ENCODE assay signal across 9 mouse cellular contexts in the genomic region with DNA sequence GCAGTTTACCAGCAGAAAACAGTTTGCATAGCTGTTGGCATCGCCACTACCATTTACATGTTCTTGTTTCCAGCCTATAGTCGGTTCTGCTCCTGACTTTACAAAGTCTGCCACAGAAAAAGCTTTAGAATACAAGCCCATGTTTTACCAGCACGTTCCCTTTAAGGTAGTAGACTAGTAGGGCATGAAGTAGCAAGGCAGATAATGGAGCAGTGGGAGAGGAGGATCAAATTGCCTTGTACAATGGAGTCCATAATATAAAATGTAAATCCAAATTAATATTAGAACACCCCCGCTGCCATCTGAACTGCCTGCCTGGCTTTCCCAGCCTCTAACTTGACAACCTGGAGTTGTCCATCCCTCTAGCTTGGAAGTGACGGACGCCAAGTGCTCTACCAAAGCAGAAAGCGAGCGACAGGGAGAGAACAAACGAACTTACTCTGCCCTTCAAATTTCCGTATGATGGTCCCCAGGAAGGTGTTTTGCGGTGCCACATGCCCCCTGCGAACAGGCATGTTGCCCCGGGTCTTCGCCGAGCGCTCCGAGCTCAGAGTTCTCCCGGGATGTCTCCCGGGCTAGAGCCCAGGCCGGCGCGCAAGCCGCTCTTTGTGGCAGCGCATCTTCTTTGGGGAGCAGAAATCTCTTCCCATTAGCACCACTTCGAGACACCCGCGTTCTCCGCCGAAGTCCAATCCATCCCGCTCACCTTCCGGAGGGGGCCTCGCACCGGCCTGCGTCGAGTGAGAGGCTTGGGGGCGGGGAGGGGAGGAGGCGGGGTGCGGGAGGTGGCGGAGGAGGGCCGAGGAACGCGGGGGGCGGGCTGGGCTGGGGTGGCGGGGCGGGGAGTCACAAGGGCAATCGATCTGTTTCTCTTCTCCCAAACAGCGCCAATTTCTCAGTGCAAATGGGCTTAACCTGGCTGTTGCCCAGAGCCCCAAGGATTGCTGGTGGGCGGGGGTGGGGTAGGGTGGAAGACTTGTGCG. TPM values are rescaled to one million over a fixed set of nuclear protein-coding genes. Genes with fewer than 3 reads are reported as not detected.
DNase-seq lines count a peak whose midpoint lies in the region; ATAC-seq and TF ChIP-seq lines count a peak whose summit lies in the region.
"Had no signal": no experiment of that assay in that cellular context is flagged by ENCODE, and none has a peak within 500 bp of the region (broad histone marks: within the 10 kb centered on the region; RNA-seq: fewer than 3 reads in every experiment).

A gene (minus strand): TSS at position 725 of the 983 bp plus-strand sequence.

- no peak for DNase-seq in kidney, adult 11 months
- DNase-seq in cerebellum, postnatal 36 days, result peak; percentile 22 to 34
- peak; percentile 48 for DNase-seq in hindbrain, embryonic 10.5 days (ENCODE audit: low spot score)
- peak; percentile 36 for DNase-seq in limb, embryonic 11.5 days (ENCODE audit: low spot score)
- no peak for DNase-seq in adipocyte (ENCODE audit: low spot score)
- no peak for DNase-seq in adrenal gland, adult 2 months

- no peaks in the 10 kb centered on the region for H3K9me3 ChIP-seq in kidney, embryonic 14.5 days (ENCODE audit: control insufficient read depth, low read length)
- H3K9me3 ChIP-seq in hindbrain, embryonic 10.5 days, result no peaks in the 10 kb centered on the region
- H3K9me3 ChIP-seq in limb, embryonic 11.5 days (ENCODE audit: control insufficient read depth, low read length), result no peaks in the 10 kb centered on the region

- H3K36me3 ChIP-seq in kidney, embryonic 14.5 days (ENCODE audit: control insufficient read depth, insufficient read depth, low read length), result no peaks in the 10 kb centered on the region
- H3K36me3 ChIP-seq in hindbrain, embryonic 10.5 days, result no peaks in the 10 kb centered on the region
- no peaks in the 10 kb centered on the region for H3K36me3 ChIP-seq in limb, embryonic 11.5 days (ENCODE audit: control insufficient read depth, insufficient read depth, low read length)

- no peaks in the 10 kb centered on the region for H3K4me1 ChIP-seq in kidney, embryonic 14.5 days (ENCODE audit: control insufficient read depth, insufficient read depth, low read length)
- H3K4me1 ChIP-seq in hindbrain, embryonic 10.5 days (replicated peaks), result peaks cover 18% of the 10 kb centered on the region; the same call in 1 of the 2 replicates
- H3K4me1 ChIP-seq in limb, embryonic 11.5 days (ENCODE audit: control insufficient read depth, insufficient read depth, low read length), result 0 out of 2 replicates have a peak, but pooled peaks cover 3% of the 10 kb centered on the region
- peaks cover 6% of the 10 kb centered on the region; the same call in 1 of the 2 replicates for H3K4me1 ChIP-seq in olfactory bulb, adult 2 months (ENCODE audit: control insufficient read depth, insufficient read depth, low read length)
- H3K4me1 ChIP-seq: megakaryocyte, embryonic 14.5 days had no signal

- peak within 1 kb of the TSS; percentile 77 for H3K4me2 ChIP-seq in kidney, embryonic 14.5 days (replicated peaks; ENCODE audit: low read depth, low read length)
- peak within 1 kb of the TSS; percentile 85 for H3K4me2 ChIP-seq in limb, embryonic 11.5 days (ENCODE audit: low read depth, severe bottlenecking)

- ATAC-seq in kidney, embryonic 14.5 days (ENCODE audit: low FRiP score, low TSS enrichment), result peak; percentile 77
- no peak for ATAC-seq in limb, embryonic 11.5 days (ENCODE audit: insufficient number of reproducible peaks, low FRiP score, low TSS enrichment, low read depth)

- TF ChIP-seq CTCF in olfactory bulb, adult 2 months (IDR thresholded peaks at IDR 0.05; ENCODE audit: insufficient read depth, low read depth, low read length), result no peak

- no peak within 1 kb of the TSS for H3K27ac ChIP-seq in kidney, embryonic 14.5 days (ENCODE audit: low read depth, low read length)
- H3K27ac ChIP-seq in hindbrain, embryonic 10.5 days, result peak within 1 kb of the TSS; percentile 78
- no peak within 1 kb of the TSS for H3K27ac ChIP-seq in limb, embryonic 11.5 days (replicated peaks; ENCODE audit: low read depth, low read length)
- peak within 1 kb of the TSS; percentile 85 for H3K27ac ChIP-seq in olfactory bulb, adult 2 months (ENCODE audit: insufficient read depth, low read depth, low read length)

- H3K27me3 ChIP-seq in kidney, embryonic 14.5 days (ENCODE audit: control insufficient read depth, insufficient read depth, low read length), result peaks cover 9% of the 10 kb centered on the region
- H3K27me3 ChIP-seq in hindbrain, embryonic 10.5 days (ENCODE audit: insufficient read depth, poor library complexity, severe bottlenecking), result peaks cover 28% of the 10 kb centered on the region
- H3K27me3 ChIP-seq in limb, embryonic 11.5 days (ENCODE audit: control insufficient read depth, insufficient read depth, low read length), result peaks cover 9% of the 10 kb centered on the region

- H3K9ac ChIP-seq in kidney, embryonic 14.5 days (ENCODE audit: low read depth, low read length), result peak within 1 kb of the TSS; percentile 44
- no peak within 1 kb of the TSS for H3K9ac ChIP-seq in limb, embryonic 11.5 days (ENCODE audit: low read length)

- WGBS in kidney, embryonic 14.5 days, result under 1% methylated on average over 44 of the region's 49 CpGs
- WGBS in hindbrain, embryonic 10.5 days, result 2% methylated on average over 49 of the region's 49 CpGs
- 1% methylated on average over 43 of the region's 49 CpGs for WGBS in limb, embryonic 11.5 days
- under 1% methylated on average over 48 of the region's 49 CpGs for WGBS in olfactory bulb, adult 2 months

- H3K4me3 ChIP-seq in kidney, embryonic 14.5 days (ENCODE audit: low read length), result peak within 1 kb of the TSS; percentile 43
- peak within 1 kb of the TSS; percentile 67 for H3K4me3 ChIP-seq in hindbrain, embryonic 10.5 days
- H3K4me3 ChIP-seq in limb, embryonic 11.5 days (ENCODE audit: low read depth, low read length), result peak within 1 kb of the TSS; percentile 37
- peak within 1 kb of the TSS; percentile 91 for H3K4me3 ChIP-seq in olfactory bulb, adult 2 months (ENCODE audit: insufficient read depth, low read depth, low read length)
- H3K4me3 ChIP-seq: megakaryocyte, embryonic 14.5 days had no signal

- no peak for TF ChIP-seq POLR2A in olfactory bulb, adult 2 months (IDR thresholded peaks at IDR 0.05; ENCODE audit: insufficient read depth, low read depth, low read length)

RNA-seq across cellular contexts. Expression of the gene that starts here (rescaled TPM):
- polyA plus RNA-seq in kidney, embryonic 14.5 days (2014; fragmentation: Nextera tagmentation; extraction: Ambion mirVana), result 2.0 and 4.0 TPM in 2 replicates
- 0.36 and 1.2 TPM in 2 replicates for polyA plus RNA-seq in hindbrain, embryonic 10.5 days (2016; fragmentation: Nextera tagmentation; extraction: Ambion mirVana)
- 0.15 and 0.17 TPM in 2 replicates for polyA plus RNA-seq in limb, embryonic 11.5 days (2014; fragmentation: Nextera tagmentation; extraction: Ambion mirVana)
- not detected in 2 replicates for polyA plus RNA-seq in olfactory bulb, adult 2 months (2012; ENCODE audit: insufficient read depth, insufficient read length, low replicate concordance, missing spikeins)
- under 1 TPM; 0.03 TPM for total RNA-seq in adrenal gland, adult 2 months (2021)
- polyA plus RNA-seq in adrenal gland, adult 2 months (2012; rRNA removed), result not detected in 2 replicates

Comparison
In these comparisons a context has a peak if more than half of its experiments do, and no peak if none do; other contexts are left out.
1. Peak in DNase-seq, H3K4me3 ChIP-seq and H3K4me2 ChIP-seq in limb, embryonic 11.5 days; RNA of the gene not detected or under 1 TPM.
2. H3K27ac ChIP-seq: peak in hindbrain, embryonic 10.5 days (single experiment) and olfactory bulb, adult 2 months (single experiment); none in kidney, embryonic 14.5 days (single experiment) and limb, embryonic 11.5 days (single experiment).
3. H3K4me3 ChIP-seq: peak in every context shown above with its lines; median percentile 91 in olfactory bulb, adult 2 months; 67 in hindbrain, embryonic 10.5 days; 43 in kidney, embryonic 14.5 days; 37 in limb, embryonic 11.5 days.
4. DNase-seq: peak in cerebellum, postnatal 36 days (2 of 2) and hindbrain, embryonic 10.5 days (single experiment); none in kidney, adult 11 months (single experiment), adipocyte (single experiment) and adrenal gland, adult 2 months (single experiment).